Mouse (Mus musculus) heart, embryonic 16.5 days (tissue): ENCODE results near the gene Eif2s2. TPM values are rescaled to one million over a fixed set of nuclear protein-coding genes. Genes with fewer than 3 reads are reported as not detected.

Source experiments
- ATAC-seq: fragments of 200-750 bp; cut with Nextera tagmentation; replicated peaks from 2 replicates; pipeline ENCODE4 v1.8.0; 2017; ENCODE audit warnings: moderate number of reproducible peaks; ENCODE audit not compliant: insufficient read depth, low FRiP score; ENCODE audit errors: extremely low read depth
- H3K27ac ChIP-seq: fragments of 300-500 bp; sonication (generic); 2 replicates; pipeline ENCODE4 v1.5.1; 2014; ENCODE audit warnings: mild to moderate bottlenecking, low read length, control low read depth, moderate library complexity
- H3K27me3 ChIP-seq: fragments of 300-500 bp; sonication (generic); 2 replicates; pipeline ENCODE4 v1.6.1; 2014; ENCODE audit warnings: low read length, mixed read lengths; ENCODE audit not compliant: control insufficient read depth, insufficient read depth
- H3K36me3 ChIP-seq: fragments of 300-500 bp; sonication (generic); 2 replicates; pipeline ENCODE4 v1.6.1; 2014; ENCODE audit not compliant: control insufficient read depth, insufficient read depth
- H3K4me1 ChIP-seq: fragments of 300-500 bp; sonication (generic); 2 replicates; pipeline ENCODE4 v1.6.1; 2014; ENCODE audit warnings: low read length, mixed read lengths; ENCODE audit not compliant: control insufficient read depth, insufficient read depth
- H3K4me2 ChIP-seq: fragments of 300-500 bp; sonication (generic); 2 replicates; pipeline ENCODE4 v1.6.1; 2014; ENCODE audit warnings: low read depth, mild to moderate bottlenecking, control low read depth, low read length
- H3K4me3 ChIP-seq: fragments of 300-500 bp; sonication (generic); 2 replicates; pipeline ENCODE4 v1.5.1; 2014; ENCODE audit warnings: mild to moderate bottlenecking, control low read depth, low read length
- H3K9ac ChIP-seq: fragments of 300-500 bp; sonication (generic); 2 replicates; pipeline ENCODE4 v1.6.1; 2014; ENCODE audit warnings: low read length, control low read depth
- H3K9me3 ChIP-seq: fragments of 300-500 bp; sonication (generic); replicated peaks from 2 replicates; pipeline ENCODE4 v1.6.1; 2016; ENCODE audit warnings: low read length; ENCODE audit not compliant: control insufficient read depth
- WGBS: fragments of 180-500 bp; shearing (Covaris S2); extraction: QIAGEN DNeasy Blood & Tissue Kit; methylation state at CpG from one replicate; pipeline ENCODE4 v1.1.7; 2014; 5-methylcytosine and 5-hydroxymethylcytosine counted together
- polyA plus RNA-seq: library from polyadenylated mRNA; unstranded; fragments of >200 nt; fragmentation: Nextera tagmentation; extraction: Ambion mirVana; gene quantifications from 2 replicates; pipeline ENCODE4 v1.2.1, GENCODE M21; 2015

Gene Eif2s2
- polyA plus RNA-seq, 1 experiment from 2014 or later, result 54.5 TPM

DNA sequence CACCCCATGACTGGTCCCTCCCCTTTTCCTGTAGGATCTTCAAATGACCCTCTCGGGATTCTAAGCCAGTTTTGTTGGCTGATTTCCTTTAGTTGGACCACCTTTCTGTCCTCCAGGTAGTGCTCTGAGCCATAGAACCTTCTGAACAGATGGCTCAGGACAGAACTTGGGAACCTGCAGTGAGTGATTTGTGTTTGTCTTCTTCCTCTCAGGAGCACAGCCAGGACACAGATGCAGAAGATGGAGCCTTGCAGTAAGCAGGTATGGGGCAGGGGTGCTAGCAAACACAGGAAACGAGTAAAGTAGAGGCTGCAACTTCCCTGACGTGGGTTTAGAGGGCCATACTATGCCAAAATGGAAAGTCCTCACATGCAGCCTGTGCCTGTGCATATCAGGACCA is 27.0 kb downstream of the Eif2s2 start:
- Histone ChIP-seq H3K9ac (no peak overlapping the region), H3K4me2 (no peak overlapping the region), H3K27me3 (no peaks in the 10 kb centered on the region), H3K4me3 (no peak overlapping the region), H3K36me3 (peaks cover 53% of the 10 kb centered on the region), H3K27ac (no peak overlapping the region), H3K4me1 (no peaks in the 10 kb centered on the region), H3K9me3 (no peaks in the 10 kb centered on the region)
- no peak for ATAC-seq
- WGBS, result 79% methylated on average over 3 of the region's 3 CpGs

DNA sequence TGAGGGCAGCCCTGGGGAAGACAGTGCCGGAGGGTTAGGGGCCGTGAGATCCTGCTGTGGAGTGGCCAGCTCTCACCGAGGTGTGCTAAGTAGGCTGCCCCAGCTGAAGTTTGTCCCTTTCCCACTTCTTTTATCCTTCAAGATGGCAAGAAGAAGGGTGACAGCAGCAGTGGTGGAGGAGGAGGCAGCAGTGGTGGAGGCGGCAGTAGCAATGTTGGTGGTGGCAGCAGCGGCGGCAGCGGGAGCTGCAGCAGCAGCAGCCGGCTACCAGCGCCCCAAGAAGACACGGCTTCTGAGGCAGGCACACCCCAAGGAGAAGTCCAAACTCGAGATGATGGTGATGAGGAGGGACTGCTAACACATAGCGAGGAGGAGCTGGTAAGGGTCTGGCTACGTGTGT is 29.1 kb downstream of the Eif2s2 start:
- H3K27me3 ChIP-seq, result no peaks in the 10 kb centered on the region
- no peak overlapping the region for H3K27ac ChIP-seq
- peaks cover 52% of the 10 kb centered on the region for H3K36me3 ChIP-seq
- no peak for ATAC-seq
- no peaks in the 10 kb centered on the region for H3K4me1 ChIP-seq
- no peaks in the 10 kb centered on the region for H3K9me3 ChIP-seq
- H3K4me3 ChIP-seq, result no peak overlapping the region
- 92% methylated on average over 13 of the region's 13 CpGs for WGBS
- no peak overlapping the region for H3K4me2 ChIP-seq
- H3K9ac ChIP-seq, result no peak overlapping the region

DNA sequence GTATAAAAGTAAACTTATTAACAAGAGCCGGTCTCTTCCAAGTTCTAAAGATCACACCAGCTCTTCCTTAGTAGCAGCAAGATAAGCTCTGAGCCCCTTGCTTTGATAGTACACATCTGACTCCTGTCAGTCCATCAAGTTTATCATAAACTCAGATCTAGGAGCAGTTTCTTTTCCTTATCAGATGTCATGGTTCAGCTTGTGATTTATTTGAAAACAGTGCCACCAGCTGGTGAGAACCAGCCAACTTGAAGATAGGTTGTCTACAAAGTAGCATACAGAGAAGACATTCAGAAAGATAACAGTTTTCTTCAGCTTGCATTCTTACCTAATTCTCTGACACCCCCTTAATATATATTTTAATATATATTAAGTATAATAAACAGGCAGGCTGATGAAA is 37.4 kb downstream of the Eif2s2 start:
- no peak overlapping the region for H3K27ac ChIP-seq
- peaks cover 2% of the 10 kb centered on the region for H3K9me3 ChIP-seq
- H3K9ac ChIP-seq, result no peak overlapping the region
- WGBS, result 79% methylated on average over 1 of the region's 1 CpGs
- no peak overlapping the region for H3K4me3 ChIP-seq
- H3K4me1 ChIP-seq, result peaks cover 17% of the 10 kb centered on the region
- ATAC-seq, result no peak; the same call in 1 of the 2 replicates
- H3K36me3 ChIP-seq, result peaks cover 28% of the 10 kb centered on the region
- H3K4me2 ChIP-seq, result no peak overlapping the region
- H3K27me3 ChIP-seq, result no peaks in the 10 kb centered on the region

DNA sequence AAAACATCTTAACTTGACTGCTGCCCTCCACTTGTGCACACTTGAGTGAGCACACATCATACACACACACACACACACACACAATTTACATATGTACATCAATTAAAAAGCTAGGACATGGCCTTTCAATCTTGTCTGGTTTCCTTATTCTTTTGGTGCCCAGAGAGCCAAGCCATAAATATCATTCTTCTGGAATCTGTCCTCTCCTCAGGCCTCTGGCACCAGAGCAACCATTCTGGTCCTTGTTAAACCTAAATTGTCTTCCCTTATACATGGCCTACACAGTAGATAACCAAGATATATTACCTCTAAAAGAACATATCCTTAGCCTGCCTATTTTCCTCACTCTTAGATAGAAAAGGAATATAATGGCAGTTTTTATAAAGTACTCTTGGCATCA is 44.6 kb downstream of the Eif2s2 start:
- Histone ChIP-seq H3K27ac (no peak overlapping the region), H3K9me3 (peaks cover 3% of the 10 kb centered on the region), H3K4me3 (no peak overlapping the region), H3K4me2 (no peak overlapping the region), H3K36me3 (peaks cover 7% of the 10 kb centered on the region; the same call in 1 of the 2 replicates), H3K4me1 (peaks cover 3% of the 10 kb centered on the region; the same call in 1 of the 2 replicates), H3K27me3 (no peaks in the 10 kb centered on the region), H3K9ac (no peak overlapping the region)
- no peak for ATAC-seq

DNA sequence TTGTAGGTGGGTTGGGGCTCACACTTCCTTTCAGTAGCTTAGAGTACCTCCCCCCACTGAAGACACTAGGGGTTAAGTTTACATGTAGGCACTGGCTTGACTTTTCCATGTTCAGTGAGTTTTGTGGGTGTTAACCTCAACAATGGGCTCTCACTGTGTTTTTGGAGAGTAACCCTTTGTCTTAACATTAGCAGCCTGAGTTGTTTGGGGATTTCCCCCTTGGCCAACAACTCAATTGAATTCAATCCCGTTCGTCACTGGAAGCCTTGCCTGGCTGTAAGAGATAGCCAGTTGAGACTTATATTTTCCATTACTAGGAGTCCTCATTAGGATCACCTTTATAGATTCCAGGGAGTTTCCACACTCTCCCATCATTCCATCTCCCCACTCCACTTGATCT is 56.2 kb downstream of the Eif2s2 start:
- 79% methylated on average over 2 of the region's 2 CpGs for WGBS
- no peak overlapping the region for H3K27ac ChIP-seq
- ATAC-seq, result no peak
- H3K4me1 ChIP-seq, result peaks cover 5% of the 10 kb centered on the region
- no peak overlapping the region for H3K4me2 ChIP-seq
- H3K4me3 ChIP-seq, result no peak overlapping the region
- H3K9me3 ChIP-seq, result 0 out of 2 replicates have a peak, but pooled peaks cover 3% of the 10 kb centered on the region
- H3K36me3 ChIP-seq, result no peaks in the 10 kb centered on the region
- H3K27me3 ChIP-seq, result no peaks in the 10 kb centered on the region
- no peak overlapping the region for H3K9ac ChIP-seq

DNA sequence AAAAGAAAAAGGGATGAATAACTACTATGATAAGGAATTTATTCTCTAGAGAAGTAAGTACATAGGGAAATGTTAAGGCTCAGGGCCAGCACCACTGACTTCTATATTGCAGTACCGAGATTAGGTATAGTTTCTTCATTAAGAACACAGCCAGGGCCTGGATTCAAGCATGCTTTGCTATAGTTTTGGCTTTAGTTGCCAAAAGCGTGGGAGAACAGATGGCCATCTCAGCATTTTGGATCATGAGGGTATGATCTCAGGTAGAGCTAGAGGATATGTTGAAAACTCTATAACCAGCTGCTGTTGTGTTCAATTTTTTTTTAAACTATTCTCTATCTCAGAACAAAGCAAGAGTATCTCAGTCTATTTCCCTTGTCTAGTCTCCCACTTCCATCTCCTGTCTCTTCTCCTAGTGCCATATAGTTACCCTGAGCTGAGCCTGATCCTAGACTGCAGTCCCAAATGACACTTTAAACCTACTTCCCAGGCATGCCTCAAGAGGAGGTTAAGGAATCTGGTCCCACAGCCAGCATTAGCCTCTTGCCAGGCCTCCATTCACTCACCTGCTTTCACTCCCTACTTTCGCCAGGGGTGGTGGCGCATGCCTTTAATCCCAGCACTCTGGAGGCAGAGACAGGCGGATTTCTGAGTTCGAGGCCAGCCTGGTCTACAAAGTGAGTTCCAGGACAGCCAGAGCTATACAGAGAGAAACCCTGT is 58.4 kb downstream of the Eif2s2 start:
- no peak overlapping the region for H3K4me2 ChIP-seq
- no peaks in the 10 kb centered on the region for H3K27me3 ChIP-seq
- H3K4me1 ChIP-seq, result peaks cover 5% of the 10 kb centered on the region
- H3K9me3 ChIP-seq, result 0 out of 2 replicates have a peak, but pooled peaks cover 3% of the 10 kb centered on the region
- H3K27ac ChIP-seq, result no peak overlapping the region
- 93% methylated on average over 6 of the region's 6 CpGs for WGBS
- no peak overlapping the region for H3K9ac ChIP-seq
- no peak overlapping the region for H3K4me3 ChIP-seq
- ATAC-seq, result no peak
- no peaks in the 10 kb centered on the region for H3K36me3 ChIP-seq

DNA sequence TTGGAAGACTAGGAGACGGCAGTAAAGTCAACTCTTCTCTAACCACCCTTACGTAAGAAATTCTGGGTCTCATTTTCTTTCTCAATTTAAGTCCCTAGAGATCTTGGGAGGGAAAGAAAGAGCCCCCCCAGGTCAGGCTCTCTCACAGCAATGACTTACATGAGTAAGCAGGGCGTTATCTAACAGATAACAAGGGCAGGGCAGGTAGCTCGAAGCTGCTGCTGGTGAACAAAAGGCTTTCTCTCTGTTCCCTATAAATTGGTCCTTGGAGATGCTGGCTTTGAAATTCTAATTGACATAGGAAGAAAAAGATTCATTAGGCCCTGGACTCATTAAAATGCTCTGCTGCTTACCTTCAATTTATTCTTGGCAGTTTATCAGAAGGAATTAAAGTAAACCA is 60.3 kb downstream of the Eif2s2 start:
- WGBS, result 56% methylated on average over 4 of the region's 4 CpGs
- no peak overlapping the region for H3K9ac ChIP-seq
- H3K4me1 ChIP-seq, result peaks cover 5% of the 10 kb centered on the region
- H3K9me3 ChIP-seq, result 0 out of 2 replicates have a peak, but pooled peaks cover 3% of the 10 kb centered on the region
- H3K36me3 ChIP-seq, result 0 out of 2 replicates have a peak, but pooled peaks cover 2% of the 10 kb centered on the region
- no peak overlapping the region for H3K4me3 ChIP-seq
- no peak for ATAC-seq
- H3K27ac ChIP-seq, result no peak overlapping the region
- H3K4me2 ChIP-seq, result no peak overlapping the region
- H3K27me3 ChIP-seq, result no peaks in the 10 kb centered on the region

DNA sequence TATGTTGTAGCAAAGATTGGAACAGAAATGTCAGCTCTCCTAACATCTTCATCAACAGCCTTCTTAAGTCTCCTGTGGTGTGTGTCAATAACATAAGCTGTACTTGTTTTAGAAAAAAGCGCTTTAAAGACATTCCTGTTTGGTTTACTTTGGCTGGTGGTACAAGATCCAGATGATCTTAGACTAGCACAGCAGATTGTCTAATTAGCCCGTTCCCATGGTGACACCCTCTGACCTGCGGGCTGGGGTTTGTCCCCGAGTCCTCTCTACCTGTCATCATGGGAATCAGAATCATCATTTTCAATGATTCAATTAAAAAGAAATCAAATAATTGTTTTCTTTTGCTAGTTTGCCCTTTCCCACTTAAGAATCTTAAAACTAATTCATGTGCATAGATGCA is 65.2 kb downstream of the Eif2s2 start:
- H3K27ac ChIP-seq, result no peak overlapping the region
- 0 out of 2 replicates have a peak, but pooled peaks cover 2% of the 10 kb centered on the region for H3K36me3 ChIP-seq
- no peaks in the 10 kb centered on the region for H3K9me3 ChIP-seq
- H3K4me1 ChIP-seq, result peaks cover 3% of the 10 kb centered on the region
- no peak overlapping the region for H3K9ac ChIP-seq
- H3K27me3 ChIP-seq, result no peaks in the 10 kb centered on the region
- no peak overlapping the region for H3K4me3 ChIP-seq
- ATAC-seq, result no peak
- H3K4me2 ChIP-seq, result no peak overlapping the region
- WGBS, result 80% methylated on average over 4 of the region's 4 CpGs

DNA sequence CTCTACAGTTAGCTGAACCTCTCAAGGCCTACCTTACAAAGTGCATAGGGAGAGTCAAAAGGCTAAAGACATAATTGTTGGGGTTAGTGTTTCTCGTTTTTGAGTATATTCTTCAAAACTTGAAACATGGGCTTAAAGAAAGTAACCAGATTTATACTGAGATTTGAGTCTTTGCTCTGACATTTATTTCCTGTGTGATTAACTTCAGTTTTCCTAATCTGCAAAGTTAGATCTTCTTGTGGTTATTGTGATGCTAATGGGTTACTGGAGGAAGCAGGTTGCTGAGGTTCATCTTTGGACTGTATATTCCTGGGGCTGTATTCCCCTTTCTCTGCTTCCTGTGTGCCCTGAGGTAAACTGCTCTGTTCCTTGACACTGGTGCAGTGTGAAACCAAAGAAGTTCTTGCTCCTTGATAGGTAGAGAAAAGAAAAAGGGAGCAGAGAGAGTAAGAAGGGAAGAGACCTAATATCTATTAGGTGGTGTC is 66.6 kb downstream of the Eif2s2 start:
- Histone ChIP-seq H3K4me3 (no peak overlapping the region), H3K36me3 (0 out of 2 replicates have a peak, but pooled peaks cover 2% of the 10 kb centered on the region), H3K27me3 (no peaks in the 10 kb centered on the region), H3K9me3 (no peaks in the 10 kb centered on the region), H3K9ac (no peak overlapping the region), H3K27ac (no peak overlapping the region), H3K4me2 (no peak overlapping the region), H3K4me1 (peaks cover 4% of the 10 kb centered on the region)
- no peak for ATAC-seq
- WGBS, result 86% methylated on average over 1 of the region's 1 CpGs
